Mouse (Mus musculus): Measurements from ENCODE around the gene Olfr1380.
"Not testable (repeated sequence)": the region's sequence is repeated elsewhere in the genome, so short reads cannot be mapped to it uniquely, and the experiment has no call there.

Gene Olfr1380

GRCm38 (mm10) chr11:49556578-49556977, at the start of gene Olfr1380:
TSS of gene Olfr1380 (plus strand) at chr11:49556878.
- DNase-seq (ENCODE audit: low read depth, low spot score), result not testable (repeated sequence)

GRCm38 (mm10) chr11:49518086-49518485, 38.6 kb upstream of the Olfr1380 start:
- no peak for DNase-seq (ENCODE audit: low read depth, low spot score)

- no peak for DNase-seq (ENCODE audit: low read depth, low spot score)
Observed at GRCm38 (mm10) chr11:49519348-49519747, 37.3 kb upstream of the Olfr1380 start, which contains the start of gene Olfr1383. TSS of gene Olfr1383 (plus strand) at chr11:49519648.

- no peak for DNase-seq (ENCODE audit: low read depth, low spot score)
Observed at GRCm38 (mm10) chr11:49527947-49528346, 28.7 kb upstream of the Olfr1380 start, which contains the start of gene Olfr1382. TSS of gene Olfr1382 (plus strand) at chr11:49528247.

- DNase-seq (ENCODE audit: low read depth, low spot score), result no peak
Observed at GRCm38 (mm10) chr11:49532761-49533160, 23.9 kb upstream of the Olfr1380 start.

- DNase-seq (ENCODE audit: low read depth, low spot score), result not testable (repeated sequence)
Observed at GRCm38 (mm10) chr11:49536631-49537030, 20.0 kb upstream of the Olfr1380 start.

GRCm38 (mm10) chr11:49543149-49543548, 13.5 kb upstream of the Olfr1380 start, which contains the start of gene Olfr1381:
TSS of gene Olfr1381 (plus strand) at chr11:49543449.
- DNase-seq (ENCODE audit: low read depth, low spot score), result not testable (repeated sequence)

GRCm38 (mm10) chr11:49554033-49554432, 2.6 kb upstream of the Olfr1380 start:
- DNase-seq (ENCODE audit: low read depth, low spot score), result not testable (repeated sequence)

GRCm38 (mm10) chr11:49575054-49575453, 18.4 kb downstream of the Olfr1380 start:
- not testable (repeated sequence) for DNase-seq (ENCODE audit: low read depth, low spot score)

GRCm38 (mm10) chr11:49580452-49580851, 23.8 kb downstream of the Olfr1380 start:
- not testable (repeated sequence) for DNase-seq (ENCODE audit: low read depth, low spot score)

GRCm38 (mm10) chr11:49590213-49590612, 33.5 kb downstream of the Olfr1380 start:
- DNase-seq (ENCODE audit: low read depth, low spot score), result no peak

GRCm38 (mm10) chr11:49597149-49597548, 40.5 kb downstream of the Olfr1380 start:
- not testable (repeated sequence) for DNase-seq (ENCODE audit: low read depth, low spot score)

GRCm38 (mm10) chr11:49608306-49608705, 51.6 kb downstream of the Olfr1380 start:
- not testable (repeated sequence) for DNase-seq (ENCODE audit: low read depth, low spot score)

- not testable (repeated sequence) for DNase-seq (ENCODE audit: low read depth, low spot score)
Observed at GRCm38 (mm10) chr11:49608938-49609867, 52.5 kb downstream of the Olfr1380 start, which contains the start of gene Flt4. TSS of gene Flt4 (plus strand) at chr11:49609263.

- not testable (repeated sequence) for DNase-seq (ENCODE audit: low read depth, low spot score)
Observed at GRCm38 (mm10) chr11:49609868-49610824, 53.5 kb downstream of the Olfr1380 start.

GRCm38 (mm10) chr11:49611349-49611748, 54.7 kb downstream of the Olfr1380 start:
- not testable (repeated sequence) for DNase-seq (ENCODE audit: low read depth, low spot score)

- no peak for DNase-seq (ENCODE audit: low read depth, low spot score)
Observed at GRCm38 (mm10) chr11:49612154-49612553, 55.5 kb downstream of the Olfr1380 start.

GRCm38 (mm10) chr11:49613349-49613748, 56.7 kb downstream of the Olfr1380 start:
- DNase-seq (ENCODE audit: low read depth, low spot score), result no peak
